Mouse (Mus musculus) olfactory bulb, adult 2 months (tissue): Measurements from ENCODE around the gene Icmt. TPM values are rescaled to one million over a fixed set of nuclear protein-coding genes. Genes with fewer than 3 reads are reported as not detected.
A peak's percentile ranks its signal among the peaks of the same experiment; 100 is the strongest.

Source experiments
- H3K27ac ChIP-seq: fragments of 200-500 bp; 2 replicates; pipeline ENCODE4 v1.5.1; 2012; ENCODE audit warnings: low read depth, low read length; ENCODE audit not compliant: insufficient read depth
- H3K4me1 ChIP-seq: fragments of 200-500 bp; 2 replicates; pipeline ENCODE4 v1.6.1; 2012; ENCODE audit warnings: low read length; ENCODE audit not compliant: control insufficient read depth, insufficient read depth
- H3K4me3 ChIP-seq: fragments of 200-500 bp; 2 replicates; pipeline ENCODE4 v1.5.1; 2012; ENCODE audit warnings: mild to moderate bottlenecking, low read depth, low read length, moderate library complexity; ENCODE audit not compliant: insufficient read depth
- CTCF ChIP-seq: fragments of 200-500 bp; IDR thresholded peaks from 2 replicates; pipeline ENCODE4 v1.5.1; 2012; ENCODE audit warnings: low read depth, mild to moderate bottlenecking, low read length, moderate library complexity; ENCODE audit not compliant: insufficient read depth
- POLR2A ChIP-seq: fragments of 200-500 bp; IDR thresholded peaks from 2 replicates; pipeline ENCODE4 v1.6.1; 2012; ENCODE audit warnings: mild to moderate bottlenecking, low read depth, low read length, moderate library complexity; ENCODE audit not compliant: insufficient read depth
- WGBS: fragments of 180-500 bp; shearing (Covaris S2); methylation state at CpG from one replicate; pipeline ENCODE4 v1.1.7; 2018; 5-methylcytosine and 5-hydroxymethylcytosine counted together
- polyA plus RNA-seq: library from polyadenylated mRNA; stranded (reverse); fragments of >200 nt; gene quantifications from 2 replicates; pipeline ENCODE4 v1.2.4, GENCODE M21; 2012; ENCODE audit warnings: low replicate concordance; ENCODE audit not compliant: missing spikeins, insufficient read depth, insufficient read length

The Icmt gene
- polyA plus RNA-seq, 1 experiment: not detected

DNA sequence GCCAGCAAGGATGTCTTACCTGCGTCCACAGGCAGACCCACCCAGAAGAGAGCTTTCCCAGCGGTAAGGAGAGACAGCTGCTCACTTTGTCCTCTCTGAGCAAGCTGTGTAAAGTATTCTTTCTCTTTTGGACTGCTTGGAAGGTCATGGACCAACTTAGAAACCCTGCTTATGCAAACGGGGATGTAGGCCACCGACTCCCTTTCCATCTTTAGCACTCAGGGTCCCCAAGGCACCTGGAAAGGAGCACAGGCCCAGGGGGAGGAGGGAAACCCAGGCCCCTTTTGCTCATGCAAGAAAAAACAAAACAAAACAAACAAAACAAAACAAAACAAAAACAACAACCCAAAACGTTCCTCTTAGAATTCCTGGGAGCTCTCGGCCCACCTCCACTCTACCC lies 5.5 kb upstream of the Icmt start, which contains the start of gene Hes3:
Hes3 (minus strand) TSS at position 101 of the 400 bp plus-strand sequence.
- H3K4me3 ChIP-seq: peak within 1 kb of the TSS; percentile 4; the same call in 1 of the 2 replicates

DNA sequence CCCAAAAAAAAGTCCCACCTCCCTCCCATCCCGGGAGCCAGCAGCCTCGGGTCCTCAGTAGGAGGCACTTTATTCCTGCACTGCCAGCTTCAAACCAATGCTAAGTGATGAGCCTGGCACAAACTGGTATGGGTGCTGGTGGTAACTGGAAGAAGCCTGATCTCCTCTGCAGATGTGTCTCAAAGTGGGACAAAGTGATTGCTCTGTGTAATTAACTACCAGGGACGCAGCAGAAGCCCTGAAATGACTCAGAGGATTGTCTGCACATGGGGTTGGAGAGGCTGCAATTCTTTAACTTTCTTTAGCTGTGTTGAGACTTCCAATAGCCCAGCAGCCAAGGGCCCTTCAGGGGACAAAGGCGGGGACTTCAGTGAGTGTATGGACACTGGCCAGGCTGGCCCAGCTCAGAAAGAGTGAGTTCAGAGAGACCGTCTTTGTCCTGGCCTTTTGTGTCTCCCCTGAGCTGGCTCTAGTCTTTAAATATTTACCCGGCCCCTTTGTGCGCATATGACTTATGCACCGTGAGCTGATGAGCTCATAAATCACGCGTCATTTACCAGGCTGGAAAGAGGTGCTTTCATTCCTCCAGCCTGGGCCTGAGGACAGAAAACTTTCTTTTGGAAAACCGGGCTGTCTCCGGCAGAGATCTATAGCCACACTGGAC lies 4.8 kb upstream of the Icmt start:
- no peak overlapping the region for H3K27ac ChIP-seq
- H3K4me1 ChIP-seq: peaks cover 40% of the 10 kb centered on the region
- no peak overlapping the region for H3K4me3 ChIP-seq
- TF ChIP-seq CTCF (no peak), POLR2A (no peak)
- 14% methylated on average over 12 of the region's 12 CpGs for WGBS

More for the DNA sequence above, 5.5 kb upstream of the Icmt start, which contains the start of gene Hes3:
- WGBS: 35% methylated on average over 6 of the region's 6 CpGs
- H3K27ac ChIP-seq: peak within 1 kb of the TSS; percentile 26; the same call in 1 of the 2 replicates
- H3K4me1 ChIP-seq: peaks cover 47% of the 10 kb centered on the region
- TF ChIP-seq POLR2A (no peak), CTCF (no peak)

- 64% methylated on average over 10 of the region's 10 CpGs for WGBS
- H3K4me3 ChIP-seq: no peak overlapping the region
- no peak overlapping the region for H3K27ac ChIP-seq
- peaks cover 45% of the 10 kb centered on the region for H3K4me1 ChIP-seq
- no peak for TF ChIP-seq CTCF
These were observed 2.7 kb upstream of the Icmt start for GRCm38 (mm10) chr4:152294188-152294929.

- TF ChIP-seq POLR2A (no peak), CTCF (no peak)
- WGBS: 61% methylated on average over 4 of the region's 4 CpGs
- Histone ChIP-seq H3K4me3 (no peak overlapping the region), H3K4me1 (peaks cover 35% of the 10 kb centered on the region), H3K27ac (no peak overlapping the region)
These were observed 1.1 kb upstream of the Icmt start for GRCm38 (mm10) chr4:152295916-152296315.

- Histone ChIP-seq H3K27ac (no peak overlapping the region), H3K4me1 (peaks cover 30% of the 10 kb centered on the region), H3K4me3 (peak overlapping the region; percentile 76)
- TF ChIP-seq CTCF: no peak
- no peak for TF ChIP-seq POLR2A
- 17% methylated on average over 8 of the region's 8 CpGs for WGBS
These were observed 656 bp upstream of the Icmt start for GRCm38 (mm10) chr4:152296371-152296770.

- H3K27ac ChIP-seq: no peak overlapping the region
- 85% methylated on average over 14 of the region's 14 CpGs for WGBS
- TF ChIP-seq POLR2A (no peak), CTCF (no peak)
- peaks cover 11% of the 10 kb centered on the region for H3K4me1 ChIP-seq
- no peak overlapping the region for H3K4me3 ChIP-seq
These were observed 1.8 kb downstream of the Icmt start for GRCm38 (mm10) chr4:152298836-152299235.

- no peak overlapping the region for H3K4me3 ChIP-seq
- TF ChIP-seq POLR2A (no peak), CTCF (no peak)
- 79% methylated on average over 8 of the region's 8 CpGs for WGBS
- no peak overlapping the region for H3K27ac ChIP-seq
- peaks cover 12% of the 10 kb centered on the region for H3K4me1 ChIP-seq
These were observed 3.3 kb downstream of the Icmt start for GRCm38 (mm10) chr4:152300375-152300774.

DNA sequence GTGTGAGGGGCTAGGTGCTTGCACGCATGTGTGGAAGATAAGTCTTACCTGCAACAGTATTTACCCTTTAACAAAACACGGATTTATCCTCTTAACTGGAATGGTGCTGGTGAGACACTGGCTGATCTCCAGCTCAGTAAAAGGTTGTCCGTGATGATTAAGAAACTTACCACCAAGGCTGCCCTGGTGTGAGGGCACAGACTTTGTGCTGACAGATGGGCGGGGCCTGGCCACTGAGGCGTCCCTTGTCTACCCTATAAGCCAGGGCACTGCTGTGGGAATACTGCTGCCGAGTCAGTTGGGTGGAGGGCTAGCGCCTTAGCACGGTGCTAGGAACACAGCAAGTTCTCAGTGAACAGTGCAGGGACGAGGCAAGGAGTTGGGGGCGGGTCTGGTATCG lies 5.0 kb downstream of the Icmt start:
- WGBS: 74% methylated on average over 11 of the region's 11 CpGs
- no peak overlapping the region for H3K27ac ChIP-seq
- no peak for TF ChIP-seq CTCF
- no peak for TF ChIP-seq POLR2A

DNA sequence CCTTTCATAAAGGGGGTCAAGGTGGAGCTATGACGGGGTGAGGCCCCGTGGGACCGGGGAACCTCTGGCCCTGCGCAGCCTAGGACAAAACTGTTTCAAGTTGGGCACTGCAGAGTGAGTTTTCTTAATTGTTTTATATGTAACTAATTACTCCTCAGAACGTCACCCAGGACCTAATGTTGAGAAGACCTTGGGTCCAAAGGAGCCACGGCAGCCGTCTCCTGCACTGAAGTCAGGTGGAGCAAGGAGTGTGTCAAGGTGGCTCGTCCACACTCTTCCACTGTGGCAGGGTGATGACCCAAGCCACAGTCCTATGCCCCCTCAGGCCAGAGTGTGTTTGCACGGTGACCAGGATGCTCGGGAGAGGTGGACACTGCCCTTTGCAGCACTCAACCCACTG lies 6.1 kb downstream of the Icmt start:
- no peak for TF ChIP-seq CTCF
- TF ChIP-seq POLR2A: no peak
- WGBS: 94% methylated on average over 10 of the region's 10 CpGs
- Histone ChIP-seq H3K27ac (no peak overlapping the region), H3K4me1 (peaks cover 30% of the 10 kb centered on the region), H3K4me3 (no peak overlapping the region)

More for the DNA sequence above, 5.0 kb downstream of the Icmt start:
- peaks cover 23% of the 10 kb centered on the region for H3K4me1 ChIP-seq
- no peak overlapping the region for H3K4me3 ChIP-seq
